Mouse (Mus musculus) left cerebral cortex, postnatal 36 days (tissue): ENCODE data around the gene Nup107. TPM values are rescaled to one million over a fixed set of nuclear protein-coding genes. Genes with fewer than 3 reads are reported as not detected.
"Not testable (repeated sequence)": the region's sequence is repeated elsewhere in the genome, so short reads cannot be mapped to it uniquely, and the experiment has no call there.

Experiments
- DNase-seq, 2 experiments: peaks; one replicate each; pipeline ENCODE4 v3.0.0; 2021 to 2022; ENCODE audit warnings: low spot score in 2 of 2, mixed read lengths in 1 of 2
- intact Hi-C: fragments of 180-260 bp; cut with DNase I; formaldehyde crosslinking; loops from one replicate; pipeline ENCODE4 v1.15.1; 2025
- total RNA-seq, 2 experiments: library from RNA; stranded (reverse); gene quantifications; 2 replicates each; pipeline ENCODE4 v1.2.3; 2021

Nup107 gene
- total RNA-seq, 2 experiments from 2014 or later = 12.8 to 15.5 TPM

- intact Hi-C loops = no loop called here
- no peak for DNase-seq
These were observed 48.6 kb downstream of the Nup107 start for GRCm38 (mm10) chr10:117743917-117744316.

GRCm38 (mm10) chr10:117743182-117743581 lies 49.3 kb downstream of the Nup107 start:
- DNase-seq = no peak
- intact Hi-C loops = no loop called here

GRCm38 (mm10) chr10:117742618-117743017 lies 49.9 kb downstream of the Nup107 start:
- intact Hi-C loops = no loop called here
- DNase-seq = no peak

GRCm38 (mm10) chr10:117741698-117742475 lies 50.6 kb downstream of the Nup107 start:
- intact Hi-C loops = no loop called here
- no peak for DNase-seq

- intact Hi-C loops = no loop called here
- no peak for DNase-seq
These were observed 51.6 kb downstream of the Nup107 start for GRCm38 (mm10) chr10:117740921-117741320.

- intact Hi-C loops = no loop called here
These were observed 52.3 kb downstream of the Nup107 start for GRCm38 (mm10) chr10:117740171-117740570.

GRCm38 (mm10) chr10:117739648-117739948 lies 52.9 kb downstream of the Nup107 start:
- DNase-seq = no peak
- intact Hi-C loops = no loop called here

More at GRCm38 (mm10) chr10:117740171-117740570, 52.3 kb downstream of the Nup107 start:
- no peak for DNase-seq

- DNase-seq = no peak
- intact Hi-C loops = no loop called here
These were observed 53.4 kb downstream of the Nup107 start for GRCm38 (mm10) chr10:117738928-117739647.

GRCm38 (mm10) chr10:117738140-117738921 lies 54.2 kb downstream of the Nup107 start:
- DNase-seq = no peak
- intact Hi-C loops = no loop called here

GRCm38 (mm10) chr10:117737498-117737897 lies 55.0 kb downstream of the Nup107 start:
- DNase-seq = not testable (repeated sequence)

GRCm38 (mm10) chr10:117737075-117737474 lies 55.4 kb downstream of the Nup107 start:
- DNase-seq = no peak
- intact Hi-C loops = no loop called here

More at GRCm38 (mm10) chr10:117737498-117737897, 55.0 kb downstream of the Nup107 start:
- intact Hi-C loops = not testable (repeated sequence)

GRCm38 (mm10) chr10:117736573-117736972 lies 55.9 kb downstream of the Nup107 start:
- intact Hi-C loops = no loop called here
- no peak for DNase-seq

- DNase-seq, intact Hi-C loops: not testable (repeated sequence)
These were observed 57.1 kb downstream of the Nup107 start for GRCm38 (mm10) chr10:117735396-117735795.

GRCm38 (mm10) chr10:117734104-117734852 lies 58.2 kb downstream of the Nup107 start:
- DNase-seq, intact Hi-C loops: not testable (repeated sequence)

GRCm38 (mm10) chr10:117733626-117734025 lies 58.9 kb downstream of the Nup107 start:
- intact Hi-C loops, DNase-seq: not testable (repeated sequence)

- intact Hi-C loops = no loop called here
- no peak for DNase-seq
These were observed 59.4 kb downstream of the Nup107 start for GRCm38 (mm10) chr10:117732962-117733592.

GRCm38 (mm10) chr10:117732184-117732583 lies 60.3 kb downstream of the Nup107 start:
- intact Hi-C loops = no loop called here
- no peak for DNase-seq

- intact Hi-C loops = no loop called here
- peak in 1 of 2 experiments; percentile 27 for DNase-seq
These were observed 61.0 kb downstream of the Nup107 start for GRCm38 (mm10) chr10:117731244-117732101.
